Mouse (Mus musculus) v-Abl transformed pro-B cells (cell line): ENCODE measurements at regions not wholly inside any gene's neighbourhood (a gene's known extent, or its start where the extent isn't known, plus 50 kb on each side); places are given as distances from the start of the nearest gene placed in this dataset.
"Not testable (repeated sequence)": the region's sequence is repeated elsewhere in the genome, so short reads cannot be mapped to it uniquely, and the experiment has no call there.

Experiments
- in situ Hi-C, 2 experiments: fragments of 400-800 bp; cut with MboI; formaldehyde crosslinking; loops; one replicate each; pipeline ENCODE4 v1.15.1; 2025; ENCODE audit not compliant: unreplicated experiment in 2 of 2

DNA sequence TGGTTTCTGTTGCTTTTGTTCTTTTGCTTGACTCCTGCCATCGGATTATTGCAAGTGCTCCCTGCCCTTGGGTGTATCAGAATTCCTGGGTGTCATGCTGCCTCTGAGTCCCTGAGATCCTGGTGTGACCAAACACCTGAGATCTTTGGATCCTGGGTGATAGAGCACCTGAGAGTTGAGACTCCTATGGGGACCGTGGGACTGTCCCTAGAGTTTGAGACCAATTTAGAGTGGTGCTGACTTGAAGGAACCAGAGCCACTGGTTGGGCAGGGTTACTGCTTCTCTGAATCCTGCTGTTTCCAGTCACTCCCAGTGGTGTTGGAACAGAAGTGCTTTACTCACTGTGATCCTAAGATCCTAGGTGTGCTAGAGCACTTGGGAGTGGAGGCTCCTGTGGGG lies 448.7 kb downstream of the Adam6a start:
- in situ Hi-C loops = loop anchor here in 1 of 2 experiments (5.0 kb wide), 1 partner anchor 65 kb away; no protein-coding TSS in a partner anchor

GRCm38 (mm10) chr12:113994284-113994683 lies 450.6 kb downstream of the Adam6a start:
- in situ Hi-C loops = loop anchor here in 1 of 2 experiments (5.0 kb wide), 1 partner anchor 63 kb away; no protein-coding TSS in a partner anchor

- in situ Hi-C loops = not testable (repeated sequence)
Observed at GRCm38 (mm10) chr12:114008491-114008890, 464.8 kb downstream of the Adam6a start.

GRCm38 (mm10) chr12:114009391-114009790 lies 465.7 kb downstream of the Adam6a start:
- in situ Hi-C loops = no loop called here

- in situ Hi-C loops = loop anchor here in 1 of 2 experiments (5.0 kb wide), 1 partner anchor 66 kb away; no protein-coding TSS in a partner anchor
Observed at GRCm38 (mm10) chr12:114012860-114013259, 469.2 kb downstream of the Adam6a start.

- in situ Hi-C loops = loop anchor here (5.0 kb wide), 1 partner anchor 65 kb away; no protein-coding TSS in a partner anchor
Observed at GRCm38 (mm10) chr12:114037011-114037410, 493.3 kb downstream of the Adam6a start.

- in situ Hi-C loops = not testable (repeated sequence)
Observed at GRCm38 (mm10) chr12:114047991-114048390, 504.3 kb downstream of the Adam6a start.

- in situ Hi-C loops = no loop called here
Observed at GRCm38 (mm10) chr12:114053341-114053740, 509.6 kb downstream of the Adam6a start.

DNA sequence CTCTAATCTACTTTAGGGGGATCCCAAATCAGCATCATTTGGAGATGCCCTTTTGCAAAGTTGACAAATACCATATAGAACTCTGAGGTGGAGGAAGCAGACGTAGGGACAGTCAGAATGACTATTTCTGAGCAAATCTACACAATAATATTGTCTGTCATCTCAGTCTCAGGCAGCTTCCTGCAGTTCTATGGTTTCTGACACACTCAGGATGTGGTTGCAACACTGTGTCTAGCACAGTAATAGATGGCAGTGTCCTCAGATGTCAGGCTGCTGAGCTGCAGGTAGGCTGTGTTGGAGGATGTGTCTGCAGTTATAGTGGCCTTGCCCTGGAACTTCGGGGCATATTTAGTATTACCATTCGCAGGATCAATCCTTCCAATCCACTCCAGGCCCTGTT lies 515.9 kb downstream of the Adam6a start:
- in situ Hi-C loops = loop anchor here (5.0 kb wide), 2 partner anchors 33 to 67 kb away; no protein-coding TSS in a partner anchor

DNA sequence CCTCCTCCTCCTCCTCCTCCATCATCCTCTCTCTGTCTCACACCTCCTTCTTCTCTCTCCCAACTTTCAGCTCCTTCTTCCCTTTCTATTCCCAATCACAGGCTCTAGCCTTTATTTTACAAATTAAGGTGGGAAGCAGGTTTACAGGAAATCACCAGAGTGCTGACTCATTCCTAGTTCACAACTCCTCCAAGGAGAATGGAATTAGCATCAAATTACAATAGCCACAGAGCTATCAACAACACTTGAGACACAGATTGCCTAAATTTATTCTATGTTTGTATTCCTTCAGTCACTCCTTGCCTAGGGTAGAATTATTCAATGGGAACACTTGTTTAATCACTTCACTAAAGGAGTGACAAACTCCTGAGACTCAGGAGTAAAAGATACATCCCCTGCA lies 523.5 kb downstream of the Adam6a start:
- in situ Hi-C loops = no loop called here

DNA sequence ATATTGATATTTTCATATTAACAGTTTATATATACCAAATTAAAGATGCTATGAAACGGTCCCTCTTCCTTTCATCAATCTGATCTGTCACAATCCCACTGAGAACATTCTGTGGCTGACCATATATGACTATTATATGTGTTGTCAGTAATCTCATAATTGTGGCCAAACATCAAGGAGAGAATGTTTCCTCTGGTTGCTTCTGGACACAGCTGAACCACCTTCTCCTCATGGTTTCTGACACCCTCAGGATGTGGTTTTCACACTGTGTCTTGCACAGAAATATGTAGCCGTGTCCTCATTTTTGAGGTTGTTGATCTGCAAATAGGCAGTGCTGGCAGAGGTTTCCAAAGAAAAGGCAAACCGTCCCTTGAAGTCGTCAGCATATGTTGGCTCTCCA lies 565.0 kb downstream of the Adam6a start:
- in situ Hi-C loops = loop anchor here in 1 of 2 experiments (5.0 kb wide), 1 partner anchor 74 kb away; no protein-coding TSS in a partner anchor

DNA sequence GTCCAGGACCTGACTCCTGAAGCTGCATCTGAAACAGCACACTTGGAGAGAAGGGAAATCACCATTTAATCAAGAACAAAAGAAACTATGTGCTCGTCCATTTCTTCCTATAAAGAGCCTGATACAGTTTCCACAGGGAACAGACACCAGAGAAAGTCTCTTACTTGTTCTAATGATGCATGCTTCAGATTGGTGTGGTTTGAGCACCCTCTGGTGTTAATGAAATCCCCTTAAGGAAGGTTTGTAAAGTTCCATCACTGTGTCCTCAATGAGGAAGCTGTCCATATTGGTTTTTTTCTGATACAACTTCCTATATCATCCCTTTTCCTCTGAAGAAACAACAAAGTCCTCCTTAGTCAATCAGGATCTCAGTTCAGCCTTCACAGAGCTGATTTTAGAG lies 591.2 kb downstream of the Adam6a start:
- in situ Hi-C loops = loop anchor here (5.0 to 10.0 kb wide), 2 partner anchors 418 to 920 kb away; no protein-coding TSS in a partner anchor

GRCm38 (mm10) chr12:114148779-114149178 lies 605.1 kb downstream of the Adam6a start:
- in situ Hi-C loops = no loop called here

DNA sequence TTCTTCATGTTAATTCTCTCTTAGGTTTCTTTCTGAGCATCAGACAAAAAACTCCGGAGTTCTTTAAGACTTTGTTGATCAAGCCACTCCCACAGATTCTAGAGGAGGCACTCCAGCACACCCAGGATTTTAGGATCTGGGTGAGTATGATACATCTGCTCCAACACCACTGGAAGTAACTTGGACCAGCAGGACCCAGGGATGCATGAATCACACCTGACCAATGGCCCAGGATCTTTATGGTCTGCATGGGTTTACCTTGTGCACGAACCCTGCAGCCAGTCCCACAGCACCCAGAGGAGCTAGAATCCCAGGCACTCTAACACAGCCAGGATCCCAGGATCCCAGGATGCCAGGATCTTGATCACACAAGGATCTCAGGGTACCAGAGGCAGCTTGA lies 628.6 kb downstream of the Adam6a start:
- in situ Hi-C loops = no loop called here

GRCm38 (mm10) chr12:114199521-114199920 lies 655.8 kb downstream of the Adam6a start:
- in situ Hi-C loops = no loop called here

DNA sequence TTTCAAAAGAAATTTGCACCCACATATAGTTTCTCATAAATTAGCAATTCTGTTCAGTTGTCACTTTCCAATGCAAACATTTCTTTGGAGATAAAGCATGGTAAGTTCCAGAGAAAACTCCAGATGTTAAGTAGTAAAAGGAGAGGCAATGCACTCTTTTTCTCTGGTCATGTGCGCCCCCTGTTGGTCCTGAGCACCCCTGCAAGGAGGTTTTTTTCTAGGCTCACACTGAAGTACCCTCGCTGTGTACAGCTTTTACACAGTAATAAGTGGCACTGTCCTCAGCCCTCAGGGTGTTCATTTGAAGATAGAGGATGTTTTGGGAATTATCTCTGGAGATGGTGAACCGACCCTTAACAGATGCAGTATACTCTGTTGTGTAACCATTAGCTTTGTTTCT lies 678.8 kb downstream of the Adam6a start:
- in situ Hi-C loops = no loop called here
